Mouse (Mus musculus): ENCODE results near the gene Cryzl2.

DNA sequence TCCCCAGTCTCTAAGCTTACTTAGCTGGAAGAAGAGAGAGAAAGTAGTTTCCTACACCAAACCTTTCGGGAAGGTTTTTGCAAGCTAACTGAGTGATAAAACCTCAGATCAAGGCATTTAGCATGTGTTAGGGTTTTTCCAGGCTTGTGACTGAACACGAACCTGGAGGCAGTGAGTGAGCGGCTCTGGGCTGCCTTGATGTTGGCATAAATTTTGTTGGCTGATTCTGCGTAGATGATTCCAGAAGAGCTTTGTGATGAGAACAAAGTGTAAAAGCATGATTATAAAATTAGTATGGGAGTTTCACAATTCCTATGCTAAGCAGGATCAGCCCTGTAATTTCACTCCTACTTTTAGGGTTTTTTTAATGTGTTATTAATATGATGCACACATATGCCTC lies 30.8 kb upstream of the Cryzl2 start:
- TF ChIP-seq CTCF (IDR thresholded peaks at IDR 0.05; ENCODE audit: low read depth): no peak
- no peak for TF ChIP-seq EP300 (IDR thresholded peaks at IDR 0.05; ENCODE audit: low read depth)

All from heart, postnatal 0 days (tissue).